Mouse (Mus musculus) erythroblast, embryonic 14.5 days (primary cell): Measurements from ENCODE around the gene Tgm3. TPM values are rescaled to one million over a fixed set of nuclear protein-coding genes. Genes with fewer than 3 reads are reported as not detected.

Source experiments
- H3K27me3 ChIP-seq: 2 replicates; pipeline ENCODE4 v1.6.1; 2012; ENCODE audit warnings: inconsistent platforms; ENCODE audit not compliant: control insufficient read depth
- H3K36me3 ChIP-seq: 2 replicates; pipeline ENCODE4 v1.6.1; 2012; ENCODE audit warnings: mild to moderate bottlenecking, inconsistent platforms; ENCODE audit not compliant: control insufficient read depth
- H3K4me1 ChIP-seq: 2 replicates; pipeline ENCODE4 v1.6.1; 2012; ENCODE audit warnings: inconsistent platforms; ENCODE audit not compliant: control insufficient read depth
- H3K4me3 ChIP-seq: replicated peaks from 2 replicates; pipeline ENCODE3; 2012; ENCODE audit warnings: moderate library complexity, mild to moderate bottlenecking, inconsistent platforms
- H3K9me3 ChIP-seq: 2 replicates; pipeline ENCODE4 v1.6.1; 2012; ENCODE audit warnings: low read length, inconsistent platforms, mixed read lengths; ENCODE audit not compliant: control insufficient read depth
- GATA1 ChIP-seq: IDR thresholded peaks from 2 replicates; pipeline ENCODE4 v1.6.1; 2012; ENCODE audit warnings: low read length, inconsistent platforms, mixed read lengths
- TAL1 ChIP-seq: IDR thresholded peaks from 3 replicates; pipeline ENCODE4 v1.6.1; 2012; ENCODE audit warnings: low read length, inconsistent platforms, mixed read lengths
- polyA plus RNA-seq: library from polyadenylated mRNA; stranded (reverse); fragments of >175 nt; gene quantifications from 2 replicates; pipeline ENCODE4 v1.2.3, GENCODE M21; 2012

Gene Tgm3
- polyA plus RNA-seq: not detected in 2 replicates

DNA sequence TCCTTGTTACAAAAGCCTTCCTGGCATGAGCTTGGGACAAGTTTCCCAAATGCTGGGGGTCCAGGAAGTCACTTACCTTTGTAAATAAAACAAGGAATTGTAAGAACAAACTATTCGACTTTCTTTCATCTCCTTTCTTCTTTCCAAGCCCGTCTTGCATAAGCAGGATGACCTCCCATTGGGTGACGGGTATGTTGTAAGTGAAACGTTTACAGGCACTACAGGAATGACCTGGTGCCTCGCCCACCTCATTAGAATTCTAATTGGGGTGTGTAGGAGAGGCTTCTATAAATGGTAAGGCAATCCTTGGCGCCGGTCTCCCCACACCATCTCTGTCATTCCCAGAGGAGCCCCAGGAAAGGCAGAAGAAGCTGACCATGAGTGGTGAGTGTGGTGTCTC is at the start of gene Tgm3:
TSS of gene Tgm3 (plus strand) at position 324 of the 400 bp plus-strand sequence.
- TF ChIP-seq GATA1: no peak
- TF ChIP-seq TAL1: no peak
- Histone ChIP-seq H3K9me3 (no peaks in the 10 kb centered on the region), H3K4me1 (no peaks in the 10 kb centered on the region), H3K36me3 (no peaks in the 10 kb centered on the region), H3K4me3 (no peak within 1 kb of the TSS), H3K27me3 (no peaks in the 10 kb centered on the region)

DNA sequence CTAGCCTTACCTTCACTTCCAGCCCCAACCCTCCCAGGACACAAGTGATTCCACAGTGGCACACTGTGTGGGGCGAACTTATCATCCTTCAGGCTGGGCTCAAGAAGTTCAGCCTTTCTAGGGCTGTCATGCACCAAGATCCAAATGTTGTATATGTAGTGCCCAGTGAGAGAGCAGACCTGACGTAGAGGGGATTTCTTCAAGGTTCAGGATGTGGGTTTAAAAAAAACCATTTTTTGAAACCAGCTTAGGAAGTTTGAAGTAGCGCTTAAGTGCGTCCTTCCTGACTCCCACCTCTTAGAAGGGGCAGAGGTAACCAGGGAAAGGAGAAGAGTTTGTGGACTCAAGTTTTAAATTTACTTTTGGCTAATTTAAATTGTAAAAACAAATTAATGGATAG is 31.5 kb upstream of the Tgm3 start:
- no peaks in the 10 kb centered on the region for H3K9me3 ChIP-seq
- no peaks in the 10 kb centered on the region for H3K36me3 ChIP-seq
- no peak overlapping the region for H3K4me3 ChIP-seq
- TF ChIP-seq TAL1 (no peak), GATA1 (no peak)
- no peaks in the 10 kb centered on the region for H3K27me3 ChIP-seq
- H3K4me1 ChIP-seq: no peaks in the 10 kb centered on the region

GRCm38 (mm10) chr2:129987527-129988045 is 24.6 kb upstream of the Tgm3 start:
- Histone ChIP-seq H3K4me3 (no peak overlapping the region), H3K4me1 (no peaks in the 10 kb centered on the region), H3K36me3 (no peaks in the 10 kb centered on the region), H3K9me3 (no peaks in the 10 kb centered on the region), H3K27me3 (no peaks in the 10 kb centered on the region)
- TF ChIP-seq TAL1 (no peak), GATA1 (no peak)

DNA sequence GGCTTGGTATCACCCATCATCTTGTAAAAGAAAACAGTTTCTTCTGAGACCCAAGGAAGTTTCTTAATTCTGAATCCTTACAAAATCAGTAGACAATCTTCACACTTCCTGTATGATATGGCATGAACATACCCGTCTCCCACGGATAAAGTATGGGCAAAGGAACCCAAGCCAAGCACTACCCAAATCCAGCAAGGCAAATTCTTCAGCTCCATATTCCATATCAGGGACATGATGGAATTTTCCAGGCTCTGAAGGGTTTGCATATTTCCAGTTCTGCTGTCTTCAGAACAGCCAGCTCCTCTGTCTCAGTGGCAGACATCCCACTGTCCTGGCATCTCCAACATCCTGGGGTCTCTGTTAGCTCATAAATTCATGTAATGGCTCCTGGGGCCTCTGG is 22.5 kb upstream of the Tgm3 start:
- TF ChIP-seq GATA1 (no peak), TAL1 (no peak)
- H3K4me3 ChIP-seq: no peak overlapping the region

DNA sequence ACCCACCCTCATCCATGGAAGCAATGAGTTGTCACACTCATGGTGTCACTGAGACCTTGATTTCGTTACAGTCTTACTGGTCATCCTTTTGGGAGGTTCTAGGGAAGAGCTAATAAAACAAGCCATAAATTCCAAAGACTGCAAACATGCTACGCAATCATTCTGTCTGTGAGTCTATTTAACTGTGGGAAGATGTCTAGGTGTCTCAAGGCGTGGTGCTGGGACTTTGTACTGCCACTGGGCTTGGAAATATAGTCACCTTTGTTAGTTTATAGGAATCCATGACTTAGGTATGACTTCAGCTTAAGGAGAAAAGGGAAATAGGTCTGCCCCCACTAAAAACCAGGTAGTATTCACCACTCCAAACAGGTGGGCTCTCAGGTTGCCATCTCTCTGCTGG is 17.7 kb upstream of the Tgm3 start:
- Histone ChIP-seq H3K4me3 (no peak overlapping the region), H3K9me3 (no peaks in the 10 kb centered on the region), H3K4me1 (no peaks in the 10 kb centered on the region), H3K36me3 (no peaks in the 10 kb centered on the region), H3K27me3 (no peaks in the 10 kb centered on the region)
- TF ChIP-seq GATA1: no peak
- TF ChIP-seq TAL1: no peak

More for the DNA sequence above, 22.5 kb upstream of the Tgm3 start:
- H3K27me3 ChIP-seq: no peaks in the 10 kb centered on the region
- no peaks in the 10 kb centered on the region for H3K36me3 ChIP-seq
- no peaks in the 10 kb centered on the region for H3K4me1 ChIP-seq
- H3K9me3 ChIP-seq: no peaks in the 10 kb centered on the region

GRCm38 (mm10) chr2:129998476-129998875 is 13.7 kb upstream of the Tgm3 start:
- Histone ChIP-seq H3K27me3 (no peaks in the 10 kb centered on the region), H3K36me3 (no peaks in the 10 kb centered on the region), H3K9me3 (no peaks in the 10 kb centered on the region), H3K4me3 (no peak overlapping the region), H3K4me1 (no peaks in the 10 kb centered on the region)
- TF ChIP-seq GATA1: no peak
- no peak for TF ChIP-seq TAL1

GRCm38 (mm10) chr2:129999296-129999695 is 12.9 kb upstream of the Tgm3 start:
- Histone ChIP-seq H3K4me3 (no peak overlapping the region), H3K9me3 (no peaks in the 10 kb centered on the region), H3K27me3 (no peaks in the 10 kb centered on the region), H3K4me1 (no peaks in the 10 kb centered on the region), H3K36me3 (no peaks in the 10 kb centered on the region)
- TF ChIP-seq GATA1 (no peak), TAL1 (no peak)

DNA sequence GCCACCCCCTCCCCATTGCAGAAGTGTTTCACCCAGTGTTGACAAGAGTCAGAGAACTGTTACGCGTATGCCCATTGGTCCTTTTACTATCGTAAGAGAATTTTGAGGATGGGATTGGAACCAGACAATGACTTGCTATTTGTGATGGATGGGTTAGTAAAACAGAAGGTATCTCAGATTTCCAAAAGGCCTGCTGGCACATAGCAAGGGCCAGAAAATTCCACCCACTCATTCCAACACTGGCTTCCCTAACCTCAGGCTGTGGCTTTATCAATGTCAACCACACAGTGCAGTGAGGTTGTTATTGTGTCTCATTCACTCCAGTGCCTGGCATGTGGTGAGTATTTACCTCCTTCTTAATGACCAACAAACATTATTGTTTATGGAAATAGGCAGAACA is 11.5 kb upstream of the Tgm3 start:
- Histone ChIP-seq H3K27me3 (no peaks in the 10 kb centered on the region), H3K4me3 (no peak overlapping the region), H3K36me3 (no peaks in the 10 kb centered on the region), H3K4me1 (no peaks in the 10 kb centered on the region), H3K9me3 (no peaks in the 10 kb centered on the region)
- TF ChIP-seq TAL1: no peak
- TF ChIP-seq GATA1: no peak

DNA sequence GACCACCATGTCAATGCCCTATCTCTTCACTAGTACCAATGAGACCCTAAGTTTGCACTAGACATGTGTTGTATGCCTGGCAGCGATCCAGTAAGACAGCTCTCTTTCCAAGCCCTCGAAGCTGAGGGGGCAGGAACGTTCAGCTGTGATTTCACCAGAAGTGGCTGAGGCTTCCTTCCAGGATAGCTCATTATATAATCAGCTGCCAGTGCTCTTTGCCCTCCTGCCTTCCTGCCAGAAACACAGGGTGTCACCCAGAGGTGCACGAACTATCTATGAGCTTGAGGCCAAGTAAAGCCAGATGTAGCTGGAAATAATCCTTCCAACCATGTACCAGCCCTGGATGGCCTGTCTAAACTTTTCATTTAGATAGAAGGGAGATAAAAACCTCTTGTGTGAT is 8.1 kb upstream of the Tgm3 start:
- TF ChIP-seq GATA1: no peak
- no peaks in the 10 kb centered on the region for H3K4me1 ChIP-seq
- H3K36me3 ChIP-seq: no peaks in the 10 kb centered on the region
- no peaks in the 10 kb centered on the region for H3K9me3 ChIP-seq
- H3K27me3 ChIP-seq: no peaks in the 10 kb centered on the region
- H3K4me3 ChIP-seq: no peak overlapping the region

DNA sequence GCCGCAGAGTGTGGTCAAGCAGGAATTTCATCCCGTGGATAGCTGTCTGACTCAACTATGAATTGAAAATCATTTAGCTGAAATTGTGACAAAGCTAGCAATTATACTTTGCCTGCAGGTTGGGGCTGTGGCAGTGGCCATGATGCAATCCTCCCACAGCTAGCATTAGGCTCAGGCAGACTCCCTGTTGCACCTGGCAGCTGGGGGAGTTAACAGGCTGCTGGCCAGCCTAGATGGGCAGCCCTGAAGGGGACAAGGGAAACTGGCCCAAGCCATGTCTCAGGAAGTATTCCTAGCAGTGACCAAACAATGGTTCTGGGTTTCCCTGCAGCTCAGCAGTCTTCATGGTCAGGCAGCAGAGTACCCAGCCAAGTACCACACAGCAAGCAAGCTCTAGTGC is 2.8 kb upstream of the Tgm3 start:
- H3K36me3 ChIP-seq: no peaks in the 10 kb centered on the region
- TF ChIP-seq TAL1 (no peak), GATA1 (no peak)
- H3K4me1 ChIP-seq: no peaks in the 10 kb centered on the region
- H3K4me3 ChIP-seq: no peak overlapping the region
- no peaks in the 10 kb centered on the region for H3K27me3 ChIP-seq
- no peaks in the 10 kb centered on the region for H3K9me3 ChIP-seq
